Mouse (Mus musculus): ENCODE data around the gene Ecsit.

DNA sequence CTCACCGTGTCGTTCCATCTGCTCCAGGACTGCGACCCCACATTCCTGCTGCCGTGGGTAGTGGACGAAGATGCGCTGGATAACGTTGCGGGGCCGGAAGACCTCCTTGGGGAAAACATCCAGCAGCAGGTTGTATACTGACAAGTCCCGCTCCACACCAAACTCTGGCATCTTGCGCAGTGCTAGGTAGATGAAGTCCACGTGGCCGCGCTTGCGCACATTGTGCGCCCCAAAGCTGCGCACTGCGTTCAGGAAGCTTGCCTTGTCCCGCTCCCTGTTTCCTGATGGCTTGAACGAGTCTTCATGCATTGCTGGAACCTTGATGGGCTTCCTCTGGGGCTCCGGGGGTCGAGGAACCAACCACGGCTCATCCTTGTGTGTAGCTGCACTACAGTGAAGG is 9.0 kb downstream of the Ecsit start:
- TF ChIP-seq CTCF (IDR thresholded peaks at IDR 0.05; ENCODE audit: low read depth), result no peak
- TF ChIP-seq EP300 (optimal IDR thresholded peaks at IDR 0.05), result no peak
